Mouse (Mus musculus): Measurements from ENCODE around the gene Ly6g6e.

The Ly6g6e gene

GRCm38 (mm10) chr17:35071454-35071853 is 5.2 kb upstream of the Ly6g6e start:
- DNase-seq (ENCODE audit: low read depth, low spot score) = no peak

GRCm38 (mm10) chr17:35074097-35074496 is 2.6 kb upstream of the Ly6g6e start:
- no peak for DNase-seq (ENCODE audit: low read depth, low spot score)

- no peak for DNase-seq (ENCODE audit: low read depth, low spot score)
Observed at GRCm38 (mm10) chr17:35077285-35077684, 583 bp downstream of the Ly6g6e start.

GRCm38 (mm10) chr17:35077786-35078233 is 1.1 kb downstream of the Ly6g6e start, which contains the start of gene Ly6g6d:
TSS of gene Ly6g6d (minus strand) at chr17:35078065.
- peak; percentile 20 for DNase-seq (ENCODE audit: low read depth, low spot score)

DNA sequence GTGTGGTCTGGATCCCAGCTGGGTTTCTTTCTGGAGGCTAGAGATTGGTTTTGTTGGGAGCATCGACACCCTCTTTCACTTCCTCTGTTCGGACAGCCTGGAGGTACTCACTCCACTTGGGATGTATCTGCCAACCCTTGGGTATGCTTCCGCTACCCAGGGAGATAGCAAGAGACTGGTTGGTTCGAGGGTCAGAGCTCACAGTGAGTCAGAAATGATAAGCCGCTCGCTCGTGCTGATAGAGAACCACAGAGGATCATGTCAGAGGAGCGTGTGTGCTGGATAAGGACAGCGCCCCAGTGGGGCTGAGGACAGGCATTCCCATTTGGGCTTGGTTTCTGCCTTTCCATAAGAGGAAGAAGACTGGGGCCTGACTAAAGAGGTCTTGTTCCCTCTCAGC is 3.1 kb downstream of the Ly6g6e start:
- DNase-seq (ENCODE audit: low read depth, low spot score) = no peak

GRCm38 (mm10) chr17:35080248-35080647 is 3.5 kb downstream of the Ly6g6e start:
- no peak for DNase-seq (ENCODE audit: low read depth, low spot score)

DNA sequence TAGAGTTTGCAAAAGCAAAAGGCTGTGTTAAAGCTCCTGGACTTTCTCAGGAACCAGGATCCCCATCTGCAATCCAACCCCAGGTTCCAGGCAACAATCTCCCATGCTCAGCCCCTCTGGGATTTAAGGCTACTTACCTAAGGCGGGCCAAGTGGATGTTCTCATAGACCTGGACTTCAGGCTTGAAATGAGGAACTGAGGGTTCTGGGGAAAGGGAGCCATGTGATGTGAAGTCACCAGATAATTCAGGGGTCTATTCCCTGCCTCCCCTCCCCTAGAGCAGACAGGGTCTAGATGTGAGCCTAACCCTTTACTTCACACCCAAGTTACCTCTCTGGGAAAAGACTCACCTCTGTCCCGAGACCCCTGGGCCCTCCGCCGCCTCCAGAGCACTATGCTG is 4.0 kb downstream of the Ly6g6e start:
- DNase-seq (ENCODE audit: low read depth, low spot score) = no peak

DNA sequence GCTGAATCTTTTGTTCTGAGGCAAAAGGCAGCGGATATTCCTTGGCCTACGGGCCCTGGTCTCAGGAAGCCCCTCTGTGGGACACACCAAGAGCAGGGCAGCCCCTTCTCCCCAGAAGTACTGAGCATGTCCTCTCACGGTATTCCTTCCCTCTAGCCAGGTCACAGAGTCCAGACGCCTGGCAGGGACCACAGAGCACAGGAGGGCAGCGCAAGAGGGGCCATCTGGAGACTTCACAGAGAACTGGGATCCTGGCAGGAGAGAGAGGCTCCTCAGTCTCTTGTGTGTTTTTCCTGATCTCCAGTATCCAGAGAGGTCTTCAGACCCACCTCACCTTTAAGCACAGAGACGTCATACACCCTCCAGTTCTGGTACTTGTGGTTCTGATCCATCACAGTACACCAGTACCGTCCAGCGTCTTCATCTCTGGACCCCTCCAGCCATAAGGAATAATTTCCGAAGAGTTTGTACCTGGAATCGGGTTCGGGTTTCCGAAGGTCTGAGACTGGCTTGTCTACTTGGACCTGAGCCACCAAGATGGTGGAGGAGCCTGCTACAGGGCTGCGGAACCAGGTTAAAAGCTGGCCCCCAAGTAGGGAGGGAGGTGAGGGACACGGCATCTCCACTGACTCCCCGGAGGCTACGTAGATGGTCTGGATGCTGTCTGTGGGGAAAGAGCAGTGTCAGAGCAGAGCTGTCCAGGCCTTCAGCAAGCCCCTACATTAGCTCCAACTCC is 6.3 kb downstream of the Ly6g6e start:
- no peak for DNase-seq (ENCODE audit: low read depth, low spot score)

DNA sequence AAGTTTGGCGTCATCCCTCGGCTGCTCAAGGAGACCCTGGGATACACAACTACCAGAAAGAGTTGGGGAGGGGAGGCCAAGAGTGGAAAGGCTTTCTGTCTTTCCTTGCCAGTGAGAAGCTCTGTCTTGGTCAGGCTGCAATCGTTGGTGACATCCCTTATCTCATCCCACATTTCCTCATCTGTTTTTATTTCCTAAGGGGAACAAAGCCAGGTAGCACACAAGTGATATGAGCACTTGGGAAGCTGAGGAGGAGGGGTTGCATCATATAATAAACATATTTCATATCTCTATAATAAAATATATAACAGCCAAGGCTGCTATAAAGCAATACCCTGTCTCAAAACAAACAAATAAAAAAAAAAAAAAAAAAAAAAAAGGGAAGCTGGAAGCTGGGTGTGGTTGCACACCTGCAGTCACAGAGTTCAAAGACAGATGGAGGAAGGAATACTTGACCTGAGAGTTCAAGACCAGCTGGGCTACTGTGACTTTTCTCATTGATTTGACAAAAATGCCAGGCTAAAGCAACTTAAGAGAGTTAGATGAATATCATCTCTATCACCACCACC is 7.3 kb downstream of the Ly6g6e start:
- no peak for DNase-seq (ENCODE audit: low read depth, low spot score)

DNA sequence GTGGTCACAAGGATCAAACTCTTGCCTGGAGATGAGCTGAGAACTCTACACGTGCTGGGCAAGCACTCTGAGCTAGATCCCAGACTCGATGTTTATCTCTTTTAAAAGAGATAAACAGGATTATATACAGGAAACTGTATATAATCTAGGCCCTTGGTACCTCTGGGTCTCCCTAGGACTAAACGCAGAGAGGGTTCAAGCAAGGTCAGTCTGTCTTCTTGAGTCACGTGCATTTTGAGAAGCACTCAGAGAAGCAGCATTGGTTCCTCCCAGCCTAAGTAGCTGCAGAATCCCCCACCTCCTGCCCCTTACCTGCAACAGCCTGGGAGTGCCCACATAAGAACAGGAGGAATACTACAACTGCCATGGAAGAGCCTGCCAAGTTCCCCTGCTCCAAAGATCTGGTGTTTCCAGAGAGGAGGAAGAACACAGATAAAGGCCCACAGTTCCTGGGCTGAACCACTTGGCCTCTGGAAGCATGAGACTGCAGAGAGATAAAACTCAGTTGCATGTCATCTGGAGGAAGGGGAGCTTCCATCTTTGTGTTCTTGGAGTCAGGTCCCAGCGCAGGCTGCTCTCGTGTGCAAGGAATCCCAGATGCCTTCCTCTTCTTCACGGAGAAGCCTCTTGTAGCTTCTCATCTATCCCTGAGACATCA is 8.6 kb downstream of the Ly6g6e start, which contains the start of gene Ly6g6f:
Gene Ly6g6f, minus strand, starts transcription at position 403 of the 658 bp plus-strand sequence.
- DNase-seq (ENCODE audit: low read depth, low spot score) = no peak

GRCm38 (mm10) chr17:35088151-35088550 is 11.4 kb downstream of the Ly6g6e start:
- no peak for DNase-seq (ENCODE audit: low read depth, low spot score)

GRCm38 (mm10) chr17:35088825-35089644 is 12.3 kb downstream of the Ly6g6e start, which contains the start of gene Abhd16a:
TSS of gene Abhd16a (plus strand) at chr17:35089263.
- peak; percentile 88 for DNase-seq (ENCODE audit: low read depth, low spot score)

DNA sequence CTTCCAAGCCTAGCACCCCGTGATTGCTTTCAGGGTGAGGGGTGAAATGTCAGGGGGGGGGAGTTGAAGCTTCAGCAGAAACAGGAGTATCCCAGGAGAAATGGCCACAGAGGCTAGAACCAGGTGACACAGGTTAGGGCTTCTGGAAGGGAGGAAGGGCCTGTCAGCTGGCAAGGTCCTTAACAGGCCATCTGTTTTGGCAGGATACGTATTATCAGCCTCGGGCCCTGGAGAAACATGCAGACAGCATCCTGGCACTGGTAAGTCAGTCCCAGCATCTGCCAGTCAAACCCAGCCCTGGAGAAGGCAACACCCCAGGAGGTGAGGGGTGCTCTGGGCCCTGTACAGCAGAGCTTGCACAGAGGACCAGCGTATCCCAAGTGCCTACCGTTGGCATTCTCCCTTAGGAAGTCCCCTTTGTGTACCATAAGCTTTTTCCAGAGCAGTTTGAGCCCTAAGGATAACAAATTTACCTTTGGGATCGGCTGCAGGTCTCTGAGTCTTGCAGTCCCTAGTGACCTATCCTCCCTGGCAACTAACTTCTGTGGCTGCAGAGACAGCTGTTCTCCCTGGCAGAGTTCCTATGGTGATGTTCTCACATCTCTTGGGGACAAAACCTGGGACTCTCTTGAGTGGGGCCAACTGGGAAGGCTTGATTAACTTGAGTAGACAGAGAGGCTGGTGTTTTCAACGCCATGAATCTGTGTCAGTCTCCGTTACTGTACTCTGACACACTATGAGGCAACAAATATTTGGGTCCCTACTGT is 13.6 kb downstream of the Ly6g6e start:
- no peak for DNase-seq (ENCODE audit: low read depth, low spot score)

- no peak for DNase-seq (ENCODE audit: low read depth, low spot score)
Observed at GRCm38 (mm10) chr17:35092403-35093198, 15.9 kb downstream of the Ly6g6e start.

- no peak for DNase-seq (ENCODE audit: low read depth, low spot score)
Observed at GRCm38 (mm10) chr17:35094475-35095365, 18.0 kb downstream of the Ly6g6e start.

GRCm38 (mm10) chr17:35096597-35096996 is 19.9 kb downstream of the Ly6g6e start:
- DNase-seq (ENCODE audit: low read depth, low spot score) = no peak

GRCm38 (mm10) chr17:35097164-35097655 is 20.5 kb downstream of the Ly6g6e start:
- no peak for DNase-seq (ENCODE audit: low read depth, low spot score)

DNA sequence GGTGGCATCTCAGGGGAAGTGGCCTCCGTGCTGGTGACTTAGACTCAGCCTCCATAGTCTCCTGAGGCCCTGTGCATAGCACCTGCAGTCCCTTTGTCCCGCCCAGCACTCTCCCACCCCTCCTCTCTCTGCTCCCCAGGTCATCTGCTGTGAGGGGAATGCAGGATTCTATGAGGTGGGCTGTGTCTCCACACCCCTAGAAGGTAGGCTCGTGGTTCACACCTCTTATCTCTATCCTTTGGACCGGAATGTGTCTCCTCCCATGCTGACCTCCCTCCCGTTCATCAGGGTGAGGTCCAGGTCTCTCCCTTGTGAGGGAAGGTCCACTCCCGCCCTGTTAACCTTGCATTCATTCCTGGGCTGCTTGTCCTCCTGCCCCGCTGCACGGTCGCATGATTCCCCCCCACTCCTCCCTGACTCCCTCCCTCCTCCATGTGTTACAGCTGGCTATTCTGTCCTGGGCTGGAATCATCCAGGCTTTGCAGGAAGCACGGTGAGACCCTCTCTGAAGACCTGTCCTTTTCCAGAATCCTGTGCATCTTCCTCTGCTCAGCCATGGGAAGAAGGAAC is 23.6 kb downstream of the Ly6g6e start:
- DNase-seq (ENCODE audit: low read depth, low spot score) = no peak

GRCm38 (mm10) chr17:35101161-35101560 is 24.5 kb downstream of the Ly6g6e start:
- DNase-seq (ENCODE audit: low read depth, low spot score) = no peak

All from retina, postnatal 7 days (tissue).